In genomic region chr8:124556658-124557057, GRCm38 (mm10) we compare ENCODE assay signal across 9 mouse cellular contexts. TPM values are rescaled to one million over a fixed set of nuclear protein-coding genes. Genes with fewer than 3 reads are reported as not detected.
DNase-seq lines count a peak whose midpoint lies in the region; ATAC-seq and TF ChIP-seq lines count a peak whose summit lies in the region.
"Had no signal": no experiment of that assay in that cellular context is flagged by ENCODE, and none has a peak within 500 bp of the region (broad histone marks: within the 10 kb centered on the region; RNA-seq: fewer than 3 reads in every experiment).

No protein-coding gene starts in this region.

- ATAC-seq in liver, embryonic 11.5 days (replicated peaks; ENCODE audit: low FRiP score), result no peak
- no peak for ATAC-seq in forebrain, embryonic 15.5 days (replicated peaks)
- no peak for ATAC-seq in kidney, embryonic 16.5 days (ENCODE audit: low FRiP score, low TSS enrichment)

- peaks cover 15% of the 10 kb centered on the region; the same call in 1 of the 2 replicates for H3K36me3 ChIP-seq in liver, adult 2 months (ENCODE audit: control insufficient read depth, insufficient read depth, low read length)
- H3K36me3 ChIP-seq in liver, embryonic 11.5 days (ENCODE audit: control insufficient read depth, insufficient read depth, low read length), result peaks cover 3% of the 10 kb centered on the region; the same call in 1 of the 2 replicates
- H3K36me3 ChIP-seq in forebrain, embryonic 15.5 days, result peaks cover 14% of the 10 kb centered on the region
- H3K36me3 ChIP-seq in kidney, embryonic 16.5 days (ENCODE audit: insufficient read depth, low read length), result peaks cover 13% of the 10 kb centered on the region

- no peaks in the 10 kb centered on the region for H3K9me3 ChIP-seq in liver, embryonic 11.5 days (ENCODE audit: control insufficient read depth, low read length)
- no peaks in the 10 kb centered on the region for H3K9me3 ChIP-seq in forebrain, embryonic 15.5 days
- H3K9me3 ChIP-seq in kidney, embryonic 16.5 days (ENCODE audit: low read length), result no peaks in the 10 kb centered on the region
- H3K9me3 ChIP-seq: heart, embryonic 15.5 days had no signal

- H3K27me3 ChIP-seq in liver, adult 2 months (ENCODE audit: control insufficient read depth, insufficient read depth, low read length), result no peaks in the 10 kb centered on the region
- H3K27me3 ChIP-seq in liver, embryonic 11.5 days (replicated peaks; ENCODE audit: control insufficient read depth, insufficient read depth, low read length), result no peaks in the 10 kb centered on the region
- H3K27me3 ChIP-seq in forebrain, embryonic 15.5 days, result no peaks in the 10 kb centered on the region
- no peaks in the 10 kb centered on the region for H3K27me3 ChIP-seq in kidney, embryonic 16.5 days (ENCODE audit: insufficient read depth, low read length)
- H3K27me3 ChIP-seq: heart, embryonic 15.5 days had no signal

- no peaks in the 10 kb centered on the region for H3K79me2 ChIP-seq in liver, adult 2 months (ENCODE audit: control insufficient read depth, insufficient read depth, low read length)

- H3K27ac ChIP-seq in liver, adult 2 months (replicated peaks; ENCODE audit: insufficient read depth, low read depth, low read length), result no peak overlapping the region
- H3K27ac ChIP-seq in liver, embryonic 11.5 days (ENCODE audit: low read depth, low read length), result no peak overlapping the region
- 0 out of 2 replicates have a peak overlapping the region, but pooled peaks have one; percentile 43 for H3K27ac ChIP-seq in forebrain, embryonic 15.5 days (replicated peaks)
- H3K27ac ChIP-seq in kidney, embryonic 16.5 days (ENCODE audit: low read length), result no peak overlapping the region
- H3K27ac ChIP-seq: heart, embryonic 15.5 days had no signal

- TF ChIP-seq POLR2A in liver, adult 2 months (IDR thresholded peaks at IDR 0.05; ENCODE audit: extremely low read depth, insufficient read depth, low read length), result no peak

- peaks cover 14% of the 10 kb centered on the region for H3K4me1 ChIP-seq in liver, adult 2 months (ENCODE audit: control insufficient read depth, insufficient read depth, low read length)
- no peaks in the 10 kb centered on the region; the same call in 1 of the 2 replicates for H3K4me1 ChIP-seq in liver, embryonic 11.5 days (replicated peaks; ENCODE audit: control insufficient read depth, insufficient read depth, low read length)
- H3K4me1 ChIP-seq in forebrain, embryonic 15.5 days, result 0 out of 2 replicates have a peak, but pooled peaks cover 6% of the 10 kb centered on the region
- no peaks in the 10 kb centered on the region for H3K4me1 ChIP-seq in kidney, embryonic 16.5 days (ENCODE audit: insufficient read depth, low read length)

- no peak overlapping the region for H3K4me2 ChIP-seq in liver, embryonic 11.5 days
- H3K4me2 ChIP-seq in forebrain, embryonic 15.5 days (replicated peaks), result no peak overlapping the region
- no peak overlapping the region for H3K4me2 ChIP-seq in kidney, embryonic 16.5 days (replicated peaks; ENCODE audit: low read depth, low read length)
- H3K4me2 ChIP-seq: heart, embryonic 15.5 days had no signal

- DNase-seq in liver, adult 2 months (ENCODE audit: extremely low read depth, low read depth, low spot score), result peak; percentile 33
- no peak for DNase-seq in liver, embryonic 11.5 days (ENCODE audit: low spot score)
- DNase-seq in layer of hippocampus, postnatal 36 days, result peak; percentile 66 to 78
- DNase-seq in right cerebral cortex, adult 18-20 months, result peak; percentile 68
- DNase-seq in spleen, postnatal 10 days (ENCODE audit: low spot score in 2 of 2), result no peak
- no peak for DNase-seq in ovary, postnatal 36 days (ENCODE audit: low spot score)

- H3K9ac ChIP-seq in liver, adult 2 months (ENCODE audit: low read depth, low read length), result no peak overlapping the region
- no peak overlapping the region for H3K9ac ChIP-seq in liver, embryonic 11.5 days (ENCODE audit: low read depth, low read length)
- H3K9ac ChIP-seq in forebrain, embryonic 15.5 days (replicated peaks), result no peak overlapping the region
- no peak overlapping the region for H3K9ac ChIP-seq in kidney, embryonic 16.5 days (replicated peaks; ENCODE audit: low read length)
- H3K9ac ChIP-seq: heart, embryonic 15.5 days had no signal

- no peak for TF ChIP-seq CTCF in liver, adult 2 months (IDR thresholded peaks at IDR 0.05; ENCODE audit: low read depth, low read length)

- WGBS in liver, adult 2 months, result 76% methylated on average over 13 of the region's 13 CpGs
- WGBS in liver, embryonic 11.5 days, result 90% methylated on average over 13 of the region's 13 CpGs
- 68% methylated on average over 13 of the region's 13 CpGs for WGBS in forebrain, embryonic 15.5 days
- 79% methylated on average over 13 of the region's 13 CpGs for WGBS in kidney, embryonic 16.5 days

- H3K4me3 ChIP-seq in liver, adult 2 months (ENCODE audit: insufficient read depth, low read depth, low read length), result no peak overlapping the region
- H3K4me3 ChIP-seq in liver, embryonic 11.5 days (ENCODE audit: low read depth, low read length), result no peak overlapping the region
- no peak overlapping the region for H3K4me3 ChIP-seq in forebrain, embryonic 15.5 days
- H3K4me3 ChIP-seq in kidney, embryonic 16.5 days (ENCODE audit: low read length), result no peak overlapping the region
- H3K4me3 ChIP-seq: heart, embryonic 15.5 days had no signal

RNA-seq across cellular contexts. Expression of gene Agt, which starts 12.8 kb away (rescaled TPM):
- total RNA-seq in liver, adult 2 months (2014; rRNA removed), result 419 and 551 TPM in 2 replicates
- polyA plus RNA-seq in liver, adult 2 months (2012; rRNA removed), result 1,418 and 1,707 TPM in 2 replicates
- 14.5 and 15.2 TPM in 2 replicates for polyA plus RNA-seq in liver, embryonic 11.5 days (2014; fragmentation: Nextera tagmentation; extraction: Ambion mirVana)
- polyA plus RNA-seq in forebrain, embryonic 15.5 days (2015; fragmentation: Nextera tagmentation; extraction: Ambion mirVana), result 0.19 and 0.23 TPM in 2 replicates
- total RNA-seq in layer of hippocampus, postnatal 36 days (2021), result 10 to 100 TPM; 29.9 to 30.8 TPM
- polyA plus RNA-seq in kidney, embryonic 16.5 days (2015; fragmentation: Nextera tagmentation; extraction: Ambion mirVana), result 1.5 and 2.2 TPM in 2 replicates

RNA-seq across cellular contexts. Expression of gene Capn9, which starts 19.3 kb away (rescaled TPM):
- not detected in 2 replicates for total RNA-seq in liver, adult 2 months (2014; rRNA removed)
- not detected in 2 replicates for polyA plus RNA-seq in liver, adult 2 months (2012; rRNA removed)
- not detected in 2 replicates for polyA plus RNA-seq in liver, embryonic 11.5 days (2014; fragmentation: Nextera tagmentation; extraction: Ambion mirVana)
- polyA plus RNA-seq in forebrain, embryonic 15.5 days (2015; fragmentation: Nextera tagmentation; extraction: Ambion mirVana), result 0.08 and 0.11 TPM in 2 replicates
- under 1 TPM; 0.15 to 0.20 TPM for total RNA-seq in layer of hippocampus, postnatal 36 days (2021)
- polyA plus RNA-seq in kidney, embryonic 16.5 days (2015; fragmentation: Nextera tagmentation; extraction: Ambion mirVana), result not detected in 2 replicates

RNA-seq across cellular contexts. Expression of gene Cog2, which starts 36.1 kb away (rescaled TPM):
- total RNA-seq in liver, adult 2 months (2014; rRNA removed), result 16.6 and 17.9 TPM in 2 replicates
- polyA plus RNA-seq in liver, adult 2 months (2012; rRNA removed), result 11.9 and 12.6 TPM in 2 replicates
- 29.5 and 34.0 TPM in 2 replicates for polyA plus RNA-seq in liver, embryonic 11.5 days (2014; fragmentation: Nextera tagmentation; extraction: Ambion mirVana)
- 38.1 and 40.0 TPM in 2 replicates for polyA plus RNA-seq in forebrain, embryonic 15.5 days (2015; fragmentation: Nextera tagmentation; extraction: Ambion mirVana)
- 10 to 100 TPM; 37.8 to 43.2 TPM for total RNA-seq in layer of hippocampus, postnatal 36 days (2021)
- 39.5 and 40.4 TPM in 2 replicates for polyA plus RNA-seq in kidney, embryonic 16.5 days (2015; fragmentation: Nextera tagmentation; extraction: Ambion mirVana)

Comparison
In these comparisons a context has a peak if more than half of its experiments do, and no peak if none do; other contexts are left out.
1. DNase-seq: peak in liver, adult 2 months (single experiment), layer of hippocampus, postnatal 36 days (2 of 2) and right cerebral cortex, adult 18-20 months (single experiment); none in liver, embryonic 11.5 days (single experiment), spleen, postnatal 10 days (0 of 2) and ovary, postnatal 36 days (single experiment).
2. RNA of gene Agt, which starts 12.8 kb away (polyA plus RNA-seq): 1,418 to 1,707 TPM in liver, adult 2 months; 14.5 to 15.2 TPM in liver, embryonic 11.5 days, 1.5 to 2.2 TPM in kidney, embryonic 16.5 days and 0.19 to 0.23 TPM in forebrain, embryonic 15.5 days; every median in the first group is over 10 times any median in the second.